Mouse (Mus musculus): ENCODE results near the gene R3hdm2.

- TF ChIP-seq EP300 (IDR thresholded peaks at IDR 0.05; ENCODE audit: low read depth) (no peak), CTCF (IDR thresholded peaks at IDR 0.05; ENCODE audit: low read depth) (no peak)
Observed at GRCm38 (mm10) chr10:127367116-127367515, 13.0 kb upstream of the R3hdm2 start.

Measured in heart, postnatal 0 days (tissue).